Mouse (Mus musculus): ENCODE results near the gene Chst14.

Chst14 gene

DNA sequence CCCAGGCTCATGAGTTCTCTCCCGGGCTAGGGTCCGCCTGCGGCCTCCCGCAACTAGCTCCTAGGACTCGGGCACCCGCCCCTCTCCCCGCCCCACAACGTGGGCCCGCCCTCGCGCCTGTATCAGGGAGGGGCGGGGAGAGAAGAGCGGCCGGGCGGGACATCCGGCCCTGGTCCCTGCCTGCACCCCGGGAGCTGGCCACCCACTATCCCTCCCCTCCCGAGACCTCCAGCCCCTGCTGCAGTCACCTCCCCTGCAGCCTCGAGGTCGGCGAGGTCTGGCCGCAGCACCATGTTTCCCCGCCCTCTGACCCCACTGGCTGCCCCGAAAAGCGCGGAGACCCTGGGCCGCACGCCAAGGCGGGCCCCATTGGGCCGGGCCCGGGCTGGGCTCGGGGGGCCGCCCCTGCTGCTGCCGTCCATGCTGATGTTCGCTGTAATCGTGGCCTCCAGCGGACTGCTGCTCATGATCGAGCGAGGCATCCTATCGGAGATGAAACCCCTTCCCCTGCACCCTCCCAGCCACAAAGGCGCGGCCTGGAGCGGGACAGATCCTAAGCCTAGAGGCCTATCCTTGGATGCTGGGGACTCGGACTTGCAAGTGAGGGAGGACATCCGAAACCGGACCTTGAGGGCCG is at the start of gene Chst14:
Gene Chst14, plus strand, starts transcription at position 136 of the 637 bp plus-strand sequence.
- peak; percentile 83 for DNase-seq (ENCODE audit: low read depth)

DNA sequence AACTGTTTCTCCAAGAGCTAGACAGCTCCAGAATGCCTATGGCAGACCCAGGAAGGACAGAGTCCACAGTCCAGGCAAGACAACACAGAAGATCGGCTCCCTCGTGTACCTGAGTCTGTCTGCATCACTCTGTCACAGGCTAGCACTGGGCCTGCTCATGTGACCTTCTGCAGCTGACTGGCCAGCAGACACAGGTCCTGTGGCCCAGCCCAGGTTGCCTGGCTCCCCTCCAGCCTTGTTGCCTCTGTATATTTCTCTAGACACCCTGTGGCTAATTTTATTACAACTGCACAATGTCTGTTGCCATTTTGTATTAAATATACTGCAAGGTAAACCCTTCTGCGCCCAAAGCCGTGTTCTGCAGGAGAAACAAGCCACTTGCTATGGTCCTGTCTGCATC is 45.3 kb upstream of the Chst14 start:
- DNase-seq (ENCODE audit: low read depth) = no peak

DNA sequence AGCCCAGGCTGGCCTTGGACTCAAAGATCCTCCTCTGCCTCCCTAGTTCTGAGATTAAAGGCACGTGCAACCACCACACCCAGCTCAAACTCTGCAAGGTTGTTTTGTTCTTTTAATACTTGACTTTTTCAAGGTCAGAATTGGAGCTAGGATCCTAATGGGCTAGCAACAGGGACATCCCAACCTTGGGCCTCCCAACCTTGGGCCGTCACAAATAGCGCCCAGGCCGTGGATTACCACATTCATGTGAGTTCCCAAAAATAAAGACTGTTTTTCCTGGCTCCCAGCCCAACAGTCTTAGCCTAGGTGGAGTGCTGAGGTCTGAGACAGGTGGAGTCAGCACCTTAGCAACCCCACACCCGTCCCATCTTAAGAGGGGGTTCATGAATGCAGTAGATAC is 44.3 kb upstream of the Chst14 start:
- DNase-seq (ENCODE audit: low read depth) = no peak

DNA sequence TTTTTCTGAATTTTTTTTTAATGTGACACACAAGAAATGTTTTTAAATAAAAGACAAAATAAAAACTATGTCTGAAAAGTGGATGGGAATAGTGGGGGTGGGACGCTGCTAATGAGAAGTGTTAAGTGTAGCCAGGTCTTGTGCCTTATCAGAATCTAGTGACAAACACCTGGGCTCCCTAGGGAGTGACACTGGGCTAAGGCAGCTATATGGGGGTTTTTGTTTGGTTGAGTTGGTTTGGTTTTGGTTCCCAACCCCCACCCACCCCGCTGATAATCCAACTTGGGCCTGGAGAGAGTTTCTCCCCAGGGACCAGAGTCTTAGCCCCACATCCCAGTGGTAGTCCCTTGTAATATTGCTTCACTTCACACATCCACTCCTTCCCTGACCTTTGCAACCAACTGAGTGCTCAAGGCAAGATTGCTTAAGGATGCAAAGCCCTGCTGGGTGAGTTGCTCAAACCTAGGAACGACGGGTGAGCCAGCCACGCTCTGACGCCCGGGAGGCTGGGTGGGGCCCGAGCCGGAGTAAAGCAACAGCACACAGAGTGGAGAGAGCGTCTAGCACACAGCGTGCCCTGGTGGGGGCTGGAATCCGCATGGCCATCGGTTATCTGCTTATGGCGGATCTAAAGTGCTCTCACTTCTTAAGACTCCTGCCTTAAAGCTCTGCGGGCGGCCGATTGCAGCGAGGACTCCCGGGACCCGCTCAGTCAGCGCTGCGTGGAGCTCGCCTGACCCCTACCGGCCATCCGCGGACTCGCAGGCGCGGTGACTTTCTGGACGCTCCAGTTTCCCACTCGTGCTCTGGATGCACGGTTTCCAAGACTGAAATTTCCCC is 43.2 kb upstream of the Chst14 start:
- DNase-seq (ENCODE audit: low read depth) = peak; percentile 83

DNA sequence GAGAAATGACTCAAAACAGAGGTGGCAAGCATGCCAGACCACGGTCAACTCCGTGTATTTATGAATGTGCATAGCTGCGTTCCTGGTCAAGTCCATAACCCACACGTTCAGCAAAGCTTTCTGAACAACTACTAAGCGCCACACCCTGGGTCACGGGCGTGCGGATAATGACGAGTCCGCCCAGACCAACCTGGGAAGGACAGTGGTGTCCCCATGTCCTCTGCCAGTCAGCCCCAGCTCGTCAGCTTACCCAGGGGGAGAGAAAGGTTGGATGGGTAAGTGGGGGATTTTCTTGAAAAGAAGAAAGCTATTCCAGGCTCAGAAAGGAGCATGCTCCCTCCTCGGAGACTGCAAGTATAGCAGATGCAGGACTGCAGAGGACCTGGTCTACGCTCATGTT is 38.9 kb upstream of the Chst14 start:
- DNase-seq (ENCODE audit: low read depth) = no peak

DNA sequence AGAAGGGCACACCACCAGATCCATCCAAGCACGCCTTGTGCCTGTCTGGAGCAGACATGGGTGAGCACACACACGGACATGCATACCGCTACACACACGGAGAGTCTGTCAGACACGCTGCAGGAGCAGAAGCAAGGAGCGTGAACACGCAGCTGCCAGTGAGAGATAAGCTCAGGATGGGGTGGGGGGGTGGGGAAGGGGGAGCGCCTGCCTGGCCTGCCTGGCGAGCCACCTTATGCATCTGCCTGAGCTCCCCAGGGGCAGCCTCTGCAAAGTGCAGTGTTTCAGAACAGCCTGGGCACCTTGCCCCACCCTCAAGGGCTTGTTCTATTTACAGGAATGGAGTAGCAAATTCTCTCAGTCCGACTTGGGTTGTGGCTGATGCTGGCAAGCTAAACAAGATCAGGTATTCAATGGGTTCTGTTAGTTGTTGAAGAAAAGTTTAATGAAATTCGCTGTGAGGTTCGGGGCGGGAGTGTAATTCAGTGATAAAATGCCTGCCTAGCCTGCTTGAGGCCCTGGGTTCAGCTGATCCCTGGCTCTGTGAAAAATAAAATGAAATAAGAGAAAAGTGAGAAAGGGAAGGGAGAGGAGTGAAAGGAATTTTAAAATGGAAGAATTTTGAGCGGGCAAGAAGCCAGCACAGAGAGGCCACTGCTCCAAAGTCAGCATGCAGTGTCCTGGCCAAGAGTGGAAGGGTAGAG is 38.3 kb upstream of the Chst14 start:
- DNase-seq (ENCODE audit: low read depth) = no peak

DNA sequence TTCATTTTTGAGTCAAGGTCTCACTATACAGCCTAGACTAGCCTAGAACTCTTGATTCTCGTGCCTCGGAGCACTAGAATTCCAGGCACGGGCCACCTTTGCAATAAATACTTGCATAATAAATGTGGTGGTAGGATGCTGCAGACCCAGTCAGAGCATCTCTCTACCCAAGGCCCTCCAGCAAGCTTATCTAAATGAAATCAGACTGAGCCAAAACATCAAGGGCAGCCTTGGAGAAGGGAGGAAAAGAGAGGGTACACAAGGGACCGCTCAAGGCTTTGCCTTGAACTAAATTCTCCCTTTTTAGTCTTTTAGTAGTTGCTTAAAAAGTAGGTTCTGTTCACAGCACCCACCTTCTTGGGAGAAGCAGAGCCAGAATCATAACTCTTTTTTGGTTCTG is 35.1 kb upstream of the Chst14 start:
- no peak for DNase-seq (ENCODE audit: low read depth)

DNA sequence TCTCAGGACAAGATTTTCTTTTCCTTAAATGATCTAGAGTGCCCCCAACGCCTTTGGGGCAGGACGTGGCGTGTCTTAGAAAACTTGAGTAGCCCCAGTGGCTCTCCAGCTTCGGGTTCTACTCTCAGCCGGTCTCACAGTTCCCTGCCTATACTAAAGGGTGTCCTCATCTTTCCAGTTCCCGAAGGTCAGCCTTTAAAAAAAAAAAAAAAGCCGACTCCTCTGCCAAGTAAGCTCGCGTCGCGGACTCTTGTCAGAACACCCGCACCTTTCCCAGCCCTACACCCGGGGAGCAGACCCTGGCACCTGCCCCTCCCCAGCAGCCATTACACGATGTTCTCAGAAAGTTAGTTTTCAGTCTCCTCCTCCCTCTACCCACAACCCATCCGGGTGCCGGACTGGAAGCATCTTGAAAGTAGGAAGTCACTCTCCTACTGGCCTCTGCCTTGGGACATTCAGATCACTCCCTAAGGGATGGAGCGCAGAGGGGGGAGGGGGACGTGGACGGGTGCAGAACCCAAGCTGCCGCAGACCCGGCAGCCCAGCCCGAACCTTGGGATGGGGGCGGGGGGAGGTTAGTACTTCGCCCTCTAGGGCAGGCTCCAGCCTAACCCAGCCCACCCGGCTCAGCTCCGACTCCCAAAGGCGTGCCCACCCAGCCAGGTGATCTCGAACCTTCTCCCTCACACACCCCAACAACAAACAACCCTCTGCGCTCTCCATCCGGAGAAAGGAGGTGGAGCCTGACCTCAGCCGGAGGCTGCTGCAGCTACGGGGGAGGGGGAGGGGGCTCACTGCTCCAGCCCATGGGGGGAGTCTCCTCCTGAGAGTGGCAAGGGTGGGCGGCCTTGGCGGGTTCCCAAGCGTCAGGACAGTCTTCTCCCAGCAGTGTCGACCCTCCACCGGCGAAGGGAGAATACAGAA is 30.0 kb upstream of the Chst14 start:
- DNase-seq (ENCODE audit: low read depth) = peak; percentile 71

DNA sequence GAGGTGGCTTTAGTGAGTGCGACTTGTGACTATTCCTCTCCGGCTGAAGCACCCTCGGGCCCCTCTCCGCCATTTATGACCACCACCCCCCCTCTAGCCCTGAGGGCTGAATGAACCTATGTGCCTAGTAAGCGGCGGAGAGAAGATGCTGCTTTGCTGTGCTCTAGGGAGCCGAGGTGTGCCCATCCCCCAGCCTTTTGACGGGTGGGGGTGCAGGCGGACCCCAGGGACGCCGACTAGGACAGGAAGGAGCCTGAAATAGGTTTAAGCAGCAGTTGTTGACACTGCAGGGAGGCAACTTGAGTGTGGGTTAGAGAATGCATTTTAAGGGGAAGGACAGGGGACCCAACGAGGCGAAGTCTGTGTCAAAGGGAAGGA is 29.4 kb upstream of the Chst14 start:
- no peak for DNase-seq (ENCODE audit: low read depth)

DNA sequence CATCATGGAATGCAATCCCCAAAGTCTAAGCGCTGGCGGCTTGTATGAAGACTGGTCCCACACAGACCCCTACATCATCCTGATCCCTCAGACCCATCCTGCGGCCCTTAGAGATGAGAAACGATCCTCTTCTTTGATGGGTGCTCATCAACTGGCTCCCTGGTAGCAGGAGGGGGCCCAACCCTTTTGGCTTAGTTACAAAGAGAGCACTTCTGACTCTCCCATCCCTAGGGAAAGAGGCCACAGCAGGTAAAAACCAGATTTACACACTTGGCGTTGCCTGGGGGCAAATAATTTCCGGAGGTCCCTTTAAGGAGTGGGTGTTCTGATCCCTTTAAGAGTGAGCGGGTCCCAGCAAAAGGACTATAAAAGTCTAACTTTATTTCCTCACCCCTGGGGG is 28.9 kb upstream of the Chst14 start:
- no peak for DNase-seq (ENCODE audit: low read depth)

DNA sequence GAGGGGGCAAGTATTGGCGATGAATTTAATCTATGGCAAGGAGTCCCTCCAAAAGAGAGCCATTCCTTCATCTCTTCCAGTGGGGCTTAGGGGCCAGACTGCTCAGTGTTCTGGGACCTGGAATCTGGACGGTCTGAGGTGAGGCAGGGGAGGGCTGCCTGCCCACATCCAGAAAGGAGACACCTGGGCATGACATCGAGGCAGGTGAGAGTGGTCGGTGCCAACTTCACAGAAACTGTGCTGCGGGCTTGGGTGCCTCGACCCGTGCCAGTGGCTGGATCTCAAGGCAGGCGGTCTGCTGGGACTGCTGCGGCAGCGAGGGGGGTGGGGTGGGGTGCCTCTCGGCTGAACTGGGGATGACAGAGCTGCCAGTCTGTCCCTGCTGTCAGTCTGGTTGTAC is 28.5 kb upstream of the Chst14 start:
- DNase-seq (ENCODE audit: low read depth) = peak; percentile 25

DNA sequence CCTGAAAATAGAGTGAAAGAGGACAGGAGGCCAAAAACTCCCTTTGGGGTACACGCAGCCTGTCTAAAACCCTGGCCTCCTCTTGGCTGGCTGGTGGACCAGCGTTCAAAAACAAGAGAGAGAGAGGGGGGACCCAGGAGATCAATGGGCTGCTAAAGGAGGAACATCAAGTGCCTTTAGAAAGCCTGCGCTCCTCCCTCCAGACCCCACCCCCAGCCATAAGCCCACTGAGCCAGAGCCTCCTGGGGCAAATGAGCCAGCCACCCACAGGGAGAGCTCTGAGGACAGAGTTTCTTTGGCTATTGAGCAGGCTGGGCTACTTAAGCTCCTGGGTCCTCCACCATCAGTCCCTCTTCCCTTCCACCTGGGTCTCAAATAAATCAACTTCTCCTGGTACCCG is 27.5 kb upstream of the Chst14 start:
- DNase-seq (ENCODE audit: low read depth) = peak; percentile 22

DNA sequence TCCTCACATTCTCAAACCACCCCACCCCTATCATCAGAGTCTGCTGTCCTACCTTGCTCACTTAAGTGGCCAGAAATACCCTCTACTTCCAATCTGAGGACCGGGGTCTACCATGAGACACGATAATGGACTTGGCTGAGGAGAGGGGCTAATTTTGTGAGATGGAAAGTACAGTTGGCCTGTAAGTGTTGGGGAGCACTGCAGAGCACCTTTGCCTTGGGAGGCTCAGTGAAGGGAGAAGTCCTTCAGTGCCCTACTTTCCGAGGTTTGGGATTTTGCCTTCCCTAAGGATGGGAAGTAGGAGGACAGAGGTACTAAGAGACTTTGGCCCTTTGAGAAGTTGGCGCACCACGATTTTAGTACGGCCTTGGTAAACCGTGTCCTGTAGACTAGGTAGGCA is 27.0 kb upstream of the Chst14 start:
- peak; percentile 22 for DNase-seq (ENCODE audit: low read depth)

DNA sequence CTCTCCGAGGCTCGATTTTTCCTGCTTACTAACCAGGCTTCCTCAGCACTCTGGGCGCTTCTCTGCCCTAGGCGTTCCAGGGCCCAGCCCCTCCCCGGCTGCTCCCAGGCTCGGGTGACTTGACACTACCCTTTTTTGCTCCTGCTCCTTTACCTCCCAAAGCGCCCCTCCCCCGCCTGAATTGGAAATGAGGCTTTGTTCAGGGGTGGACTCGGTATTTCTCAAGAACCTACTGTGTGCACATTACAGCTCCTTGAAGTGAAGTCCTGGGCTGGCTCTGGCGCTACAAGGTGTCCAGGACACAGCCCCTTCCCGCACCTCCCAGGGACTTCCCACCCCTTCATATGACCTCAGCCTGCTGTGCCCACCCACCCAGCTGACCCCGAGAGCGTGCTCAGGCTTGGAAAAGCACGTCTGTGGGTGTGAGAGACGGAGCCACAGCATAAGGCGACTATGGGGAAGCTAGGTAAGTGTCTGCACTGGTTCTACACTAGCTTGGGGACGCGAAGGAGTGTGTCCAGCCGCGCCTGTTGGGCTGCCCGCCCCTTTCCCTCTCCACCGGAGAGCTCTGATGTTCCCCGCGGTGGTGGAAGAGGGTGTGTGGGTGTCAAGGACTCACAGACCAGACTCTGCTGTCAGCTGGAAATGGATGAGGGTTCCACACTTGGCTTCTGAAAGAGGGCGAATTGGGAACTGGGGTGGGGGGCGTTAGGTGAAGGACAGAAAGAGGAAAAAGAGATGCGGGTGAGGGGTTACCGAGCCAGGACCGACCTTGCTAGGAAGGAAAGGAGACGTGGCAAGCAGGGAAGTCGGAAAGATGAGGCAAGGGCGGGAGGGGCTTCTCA is 26.1 kb upstream of the Chst14 start, which contains the start of gene Bahd1:
Gene Bahd1, plus strand, starts transcription at position 397 of the 845 bp plus-strand sequence.
- DNase-seq (ENCODE audit: low read depth) = peak; percentile 51

DNA sequence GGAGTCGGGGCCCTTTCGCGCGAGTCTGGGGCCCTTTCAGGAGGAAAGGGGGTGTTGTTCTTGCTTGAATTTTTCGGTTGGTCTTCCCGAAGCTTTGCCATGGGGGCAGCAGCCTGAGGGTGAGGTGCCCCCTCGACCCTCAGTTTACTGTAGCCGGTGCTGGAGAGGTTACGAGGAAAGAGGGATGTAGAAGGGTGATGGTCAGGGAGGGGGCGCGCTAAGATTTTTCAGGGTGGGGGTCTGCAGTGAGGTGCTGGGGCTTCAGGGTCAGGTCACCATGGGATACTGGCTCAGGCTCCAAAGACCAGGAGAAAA is 25.5 kb upstream of the Chst14 start:
- no peak for DNase-seq (ENCODE audit: low read depth)

DNA sequence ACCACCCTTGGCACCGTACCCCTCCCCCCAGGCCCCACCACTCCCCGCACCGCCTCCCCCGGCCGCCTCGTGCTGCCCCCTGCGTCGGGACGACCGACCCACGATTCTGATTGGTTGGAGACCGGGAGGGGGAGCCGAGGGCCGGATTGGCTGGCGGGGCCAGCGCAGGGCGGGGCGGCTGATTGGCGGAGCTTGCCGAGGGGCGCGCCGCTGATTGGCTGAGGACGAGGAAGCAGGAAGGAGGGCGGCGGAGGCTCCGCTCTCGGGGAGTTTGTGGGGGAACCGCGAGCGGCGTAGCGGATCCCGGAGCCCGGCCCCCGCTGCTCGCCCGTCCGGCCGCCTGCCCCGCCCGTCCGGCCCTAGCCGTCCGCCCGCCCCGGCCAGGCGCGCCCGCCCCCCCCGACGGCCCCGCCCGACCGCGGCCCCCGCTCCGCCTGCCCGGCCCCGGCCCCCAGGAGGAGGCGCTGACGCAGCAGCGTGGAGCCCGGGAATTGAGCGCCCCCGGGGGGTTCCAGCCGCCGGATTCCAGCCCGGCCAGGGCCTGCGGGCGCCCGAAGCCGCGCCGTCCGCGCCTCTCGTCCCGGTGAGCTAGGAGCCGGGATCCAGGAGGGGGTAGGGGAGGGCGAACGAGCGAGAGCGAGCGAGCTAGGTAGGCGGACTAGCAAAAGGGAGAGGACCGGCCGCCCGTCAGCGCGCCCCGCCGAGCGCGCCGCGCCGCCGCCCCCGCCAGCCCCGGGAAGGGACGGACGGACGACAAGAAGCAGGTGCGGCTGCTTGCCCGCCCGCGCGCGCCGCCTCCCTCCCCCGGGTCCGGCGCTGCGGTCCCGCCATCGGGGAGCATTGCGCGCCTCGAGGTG is 24.9 kb upstream of the Chst14 start:
- DNase-seq (ENCODE audit: low read depth) = peak; percentile 94

DNA sequence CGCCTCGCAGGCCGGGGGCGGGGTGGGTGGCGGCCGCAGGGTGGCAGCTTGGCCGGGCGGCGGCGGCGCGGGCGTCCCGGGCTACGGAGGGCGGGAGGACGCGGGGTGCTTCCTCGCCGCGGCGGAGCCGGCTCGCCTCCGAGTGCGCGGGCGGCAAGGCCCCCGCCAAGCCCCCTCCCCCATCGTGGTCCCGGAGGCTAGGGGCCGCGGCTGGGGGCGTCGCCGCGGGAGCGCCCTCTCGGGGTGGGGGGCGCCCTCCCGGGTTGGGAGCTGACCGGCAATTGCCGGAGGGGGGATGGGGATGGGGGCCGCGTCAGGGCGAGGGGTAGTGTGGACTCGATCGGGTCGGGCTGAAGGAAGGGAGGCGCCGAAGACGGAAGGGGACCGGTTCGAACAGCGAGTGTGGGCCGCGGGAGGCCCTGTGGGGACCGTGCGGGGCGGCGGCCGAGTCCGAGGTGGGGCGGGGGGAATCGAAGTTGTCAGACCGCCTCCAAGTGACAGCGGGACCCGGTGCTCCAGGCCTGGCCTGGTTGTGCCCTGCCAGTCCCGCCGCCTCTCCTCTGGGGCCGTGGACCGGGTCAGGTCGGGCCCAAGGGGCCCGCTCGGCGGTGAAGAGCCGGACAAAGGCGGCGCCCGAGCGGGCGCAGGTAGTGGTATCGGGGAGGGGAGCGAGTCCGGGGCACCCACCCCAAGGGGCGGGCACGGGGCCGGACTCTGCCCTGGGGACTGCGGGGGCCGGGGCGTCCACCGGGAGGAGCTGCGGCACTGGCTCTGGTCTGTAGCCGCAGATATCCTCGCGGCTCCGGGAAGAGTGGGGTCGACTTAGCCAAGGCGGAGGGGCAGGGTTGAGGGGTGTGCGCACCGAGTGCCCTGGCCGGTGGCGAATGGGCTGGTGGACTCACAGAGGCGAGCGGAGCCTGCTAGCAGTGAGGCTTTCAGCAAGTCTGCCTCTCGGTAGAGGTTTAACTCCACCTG is 24.0 kb upstream of the Chst14 start:
- peak; percentile 46 for DNase-seq (ENCODE audit: low read depth)

DNA sequence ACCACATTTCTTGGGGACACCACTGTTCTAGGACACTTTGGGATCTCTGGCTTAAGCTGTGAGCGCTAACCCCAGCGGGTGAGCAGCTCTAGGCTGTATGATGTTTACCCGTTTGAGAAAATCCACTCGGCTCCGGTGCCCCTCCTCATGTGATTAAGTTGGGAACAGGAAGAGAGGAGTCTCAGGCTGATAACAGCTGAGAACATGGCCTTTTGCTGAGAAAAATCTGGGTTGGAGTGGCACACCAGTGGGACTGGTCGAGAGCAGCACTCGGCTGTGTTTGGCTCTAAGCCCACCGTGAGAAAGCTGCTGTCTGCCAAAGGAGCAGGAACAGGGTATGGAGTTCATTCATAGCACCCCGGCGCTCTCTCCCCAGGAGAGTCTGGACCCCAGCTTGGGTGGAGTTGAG is 23.0 kb upstream of the Chst14 start:
- no peak for DNase-seq (ENCODE audit: low read depth)
